Mouse (Mus musculus): Measurements from ENCODE around the gene Gm4922. TPM values are rescaled to one million over a fixed set of nuclear protein-coding genes. Genes with fewer than 3 reads are reported as not detected.

Gene Gm4922
- not detected in 4 replicates for total RNA-seq (2023; ENCODE audit: inconsistent age)

GRCm38 (mm10) chr10:18786693-18787092 lies at the start of gene Gm4922:
Gene Gm4922, minus strand, starts transcription at chr10:18786793.

GRCm38 (mm10) chr10:18743286-18744142 lies 43.1 kb downstream of the Gm4922 start, which contains the start of gene Arfgef3:
Gene Arfgef3, minus strand, starts transcription at chr10:18743949.

Other genes starting within 250 kb of the Gm4922 start
- 0.29 TPM in 1 of 4 replicates, not detected in the others for gene Hebp2, start 240.7 kb downstream of the Gm4922 start, total RNA-seq (2023; ENCODE audit: inconsistent age)
- gene Arfgef3, start 42.8 kb downstream of the Gm4922 start, total RNA-seq (2023; ENCODE audit: inconsistent age) = not detected in 4 replicates
- 0.78 to 1.3 TPM (median 0.93 TPM) in 4 replicates for gene Perp, start 58.2 kb upstream of the Gm4922 start, total RNA-seq (2023; ENCODE audit: inconsistent age)
- gene Tnfaip3, start 228.9 kb upstream of the Gm4922 start, total RNA-seq (2023; ENCODE audit: inconsistent age) = 701 to 859 TPM (median 781 TPM) in 4 replicates

Measured in B cell, adult (primary cell).